Mouse (Mus musculus): ENCODE measurements around the gene Gm49387.

Gene Gm49387

DNA sequence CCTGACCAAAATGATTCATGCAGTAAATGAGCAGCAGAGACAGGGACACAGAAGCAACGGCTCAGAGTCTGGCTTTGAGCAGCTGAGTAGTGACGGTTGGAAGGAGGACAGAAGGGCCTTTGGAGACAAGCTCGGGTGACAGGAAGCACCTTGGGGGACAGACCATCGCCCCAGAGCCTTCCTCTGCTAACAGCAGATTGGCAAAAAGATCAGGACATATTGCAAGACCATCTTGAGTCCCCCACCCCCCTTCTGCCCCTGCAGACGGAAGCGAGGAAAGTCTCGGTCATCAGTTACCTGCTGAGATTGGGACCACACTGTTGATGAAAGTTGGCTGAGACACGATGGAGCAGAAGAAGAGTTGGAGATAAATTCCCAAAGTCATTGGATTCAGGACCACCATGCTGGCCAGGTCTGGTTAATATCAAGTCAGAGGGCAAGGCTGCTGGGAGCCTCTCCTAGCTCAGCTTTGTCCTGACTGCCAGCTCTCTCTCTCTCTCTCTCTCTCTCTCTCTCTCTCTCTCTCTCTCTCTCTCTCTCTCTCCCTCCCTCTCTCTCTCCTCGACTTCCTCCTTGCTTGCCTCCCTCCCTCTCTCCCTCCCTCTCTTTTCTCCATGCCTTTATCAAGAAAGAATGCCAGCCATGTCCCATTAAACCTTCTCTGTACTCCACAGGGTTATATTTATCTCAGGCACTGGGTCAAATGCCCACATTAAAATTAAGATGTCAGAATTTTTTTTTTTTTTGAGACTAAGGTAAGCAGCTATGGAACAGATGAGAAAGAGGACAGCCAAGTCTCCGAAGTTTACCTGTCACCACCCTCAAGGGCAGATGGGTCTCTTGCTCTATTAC lies 63.6 kb downstream of the Gm49387 start:
- 44% methylated on average over 10 of the region's 10 CpGs for WGBS

DNA sequence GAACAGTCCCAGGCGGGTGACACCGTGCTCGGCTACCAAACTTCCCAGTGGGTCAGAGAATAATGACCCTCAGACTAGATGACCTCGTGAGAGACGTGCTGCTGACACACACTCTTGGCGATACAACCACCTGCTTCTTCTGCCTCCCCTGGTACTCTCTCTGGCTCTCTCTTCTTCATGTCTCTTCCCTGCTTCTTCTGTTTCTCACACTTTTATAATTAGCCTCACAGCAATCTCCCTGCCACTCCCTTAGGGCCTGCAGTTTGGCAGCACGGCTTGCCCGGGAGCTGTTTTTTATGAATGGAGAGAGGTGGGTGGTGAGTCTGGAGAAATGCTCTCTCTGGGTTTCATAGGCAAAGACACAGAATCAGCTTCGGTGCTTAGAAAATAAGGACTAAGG lies 64.8 kb downstream of the Gm49387 start:
- WGBS, result 44% methylated on average over 9 of the region's 9 CpGs

DNA sequence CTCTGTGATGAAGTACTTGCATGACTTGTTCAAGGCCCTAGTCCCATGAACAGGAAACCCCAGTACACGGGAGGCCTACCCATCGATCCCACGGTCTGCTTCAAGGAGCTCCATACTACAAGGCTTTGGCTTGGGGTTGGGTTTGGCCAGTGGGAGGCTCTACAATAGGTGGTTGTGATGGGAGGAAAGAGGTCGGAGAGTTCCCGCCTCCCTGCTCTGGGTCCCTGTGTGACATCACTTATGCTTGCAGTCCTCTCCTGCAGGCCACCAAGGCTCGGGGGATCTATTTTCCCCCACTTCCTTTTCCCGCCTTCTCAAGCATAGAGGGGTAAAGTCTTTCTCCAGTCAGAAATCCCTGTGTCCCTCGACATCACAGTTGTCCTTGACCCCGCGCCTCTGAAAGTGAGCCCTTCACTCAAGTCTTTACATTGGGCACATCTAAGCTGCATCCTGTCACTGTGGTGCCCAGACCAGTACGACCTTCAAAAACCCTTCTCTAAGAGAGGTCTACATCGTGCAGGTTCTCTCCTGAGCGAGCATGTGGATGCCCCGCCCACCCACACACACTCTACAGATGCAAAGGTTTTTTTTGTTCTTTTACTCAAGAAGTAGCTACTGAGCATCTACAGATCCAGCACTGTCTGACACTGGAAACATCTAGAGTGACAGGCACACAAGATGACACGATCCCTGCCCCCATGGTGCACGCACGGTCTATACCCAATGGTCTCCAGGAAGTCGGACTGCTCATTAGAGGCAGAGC lies 65.6 kb downstream of the Gm49387 start:
- 82% methylated on average over 18 of the region's 18 CpGs for WGBS

DNA sequence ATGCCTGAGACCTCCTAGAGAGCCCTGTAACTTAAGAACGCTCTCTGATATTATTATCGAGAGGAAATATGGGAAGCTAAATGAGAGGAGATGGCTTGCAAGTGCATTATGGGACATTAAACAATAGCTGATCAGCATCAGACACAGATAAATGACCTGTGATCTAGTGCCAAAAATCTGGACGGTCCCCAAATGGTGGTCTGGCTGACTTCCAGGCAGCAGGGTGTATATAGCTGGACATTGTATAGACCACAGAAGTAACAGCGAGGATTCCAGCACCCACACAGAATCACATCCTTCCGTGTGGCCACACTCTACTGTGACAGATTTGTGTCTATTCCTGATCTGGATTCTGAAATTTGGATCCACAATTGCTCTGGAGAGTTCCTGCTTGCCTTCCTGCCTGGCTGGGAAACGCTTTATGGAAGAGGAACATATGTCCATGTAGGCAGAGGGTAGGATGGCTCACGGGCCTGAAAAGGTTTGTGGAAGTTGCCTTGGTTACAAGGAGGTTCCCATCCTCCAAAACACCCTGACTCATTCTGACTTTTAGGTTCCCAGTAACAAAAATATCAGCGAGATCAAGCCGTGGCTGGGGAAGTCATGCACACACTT lies 68.0 kb downstream of the Gm49387 start:
- WGBS, result 42% methylated on average over 9 of the region's 9 CpGs

DNA sequence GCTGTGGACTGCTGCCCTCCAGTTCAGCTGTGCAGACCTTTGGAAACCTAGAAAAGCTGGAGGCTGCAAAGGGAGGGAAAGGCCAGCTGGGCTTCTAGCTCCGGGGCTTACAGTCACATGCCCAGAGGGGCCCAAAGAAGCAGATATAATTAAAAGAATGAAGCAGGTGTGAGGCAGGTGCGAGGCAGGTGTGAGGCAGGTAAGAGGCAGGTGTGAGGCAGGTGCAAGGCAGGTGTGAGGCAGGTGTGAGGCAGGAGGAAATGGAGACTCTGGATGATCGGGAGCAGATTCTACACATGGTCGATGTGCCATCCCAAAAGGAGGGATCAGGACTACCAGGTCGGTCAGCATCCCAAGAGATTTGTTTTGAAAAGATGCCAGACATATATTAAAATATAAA lies 69.3 kb downstream of the Gm49387 start:
- WGBS, result 84% methylated on average over 5 of the region's 5 CpGs

- WGBS, result 90% methylated on average over 6 of the region's 6 CpGs
Measured at GRCm38 (mm10) chr14:31570131-31570951, 70.3 kb downstream of the Gm49387 start.

GRCm38 (mm10) chr14:31569151-31569631 lies 71.5 kb downstream of the Gm49387 start:
- 29% methylated on average over 7 of the region's 7 CpGs for WGBS

GRCm38 (mm10) chr14:31565478-31566212 lies 75.0 kb downstream of the Gm49387 start:
- 88% methylated on average over 9 of the region's 9 CpGs for WGBS

- 65% methylated on average over 6 of the region's 6 CpGs for WGBS
Measured at GRCm38 (mm10) chr14:31564452-31565179, 76.1 kb downstream of the Gm49387 start.

DNA sequence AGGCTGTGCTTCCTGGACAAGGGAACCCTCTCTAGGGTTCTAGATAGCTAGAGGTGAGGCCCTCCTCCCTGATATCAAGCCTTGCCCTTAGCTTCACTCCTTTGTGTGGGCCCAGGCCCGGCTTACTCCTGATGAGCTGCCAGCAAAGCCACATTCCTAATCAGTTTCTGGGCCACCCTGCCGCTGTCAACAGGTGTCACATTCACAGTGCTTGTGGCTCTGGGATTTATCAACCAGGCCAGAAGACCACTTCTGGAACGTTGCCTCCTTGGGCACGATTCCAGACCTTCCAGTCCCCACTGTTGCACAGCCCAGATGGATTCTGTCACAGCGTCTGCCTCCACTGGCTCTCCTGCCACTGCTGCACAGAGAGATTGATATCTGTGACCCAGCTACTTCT lies 79.8 kb downstream of the Gm49387 start:
- WGBS, result 63% methylated on average over 5 of the region's 5 CpGs

DNA sequence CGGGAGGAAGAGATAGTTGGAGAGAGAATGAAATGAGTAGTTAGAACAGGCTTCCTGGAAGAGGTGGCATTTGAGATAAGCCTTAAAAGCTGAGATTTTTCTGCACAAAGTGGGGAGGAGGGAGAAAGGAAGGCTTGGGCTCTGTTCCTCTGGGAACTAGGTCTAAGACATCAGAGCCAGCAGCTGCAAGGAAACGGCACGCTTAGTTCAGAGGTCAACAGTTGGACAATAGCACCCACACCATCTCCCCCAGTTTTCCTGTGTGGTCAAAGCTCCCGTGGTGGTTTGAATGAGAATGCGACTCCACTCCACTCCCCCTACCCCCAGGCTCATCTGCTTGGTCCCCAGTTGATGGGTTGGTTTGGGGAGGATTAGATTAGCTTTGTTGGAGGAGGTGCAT lies 81.5 kb downstream of the Gm49387 start:
- WGBS, result 72% methylated on average over 5 of the region's 5 CpGs

DNA sequence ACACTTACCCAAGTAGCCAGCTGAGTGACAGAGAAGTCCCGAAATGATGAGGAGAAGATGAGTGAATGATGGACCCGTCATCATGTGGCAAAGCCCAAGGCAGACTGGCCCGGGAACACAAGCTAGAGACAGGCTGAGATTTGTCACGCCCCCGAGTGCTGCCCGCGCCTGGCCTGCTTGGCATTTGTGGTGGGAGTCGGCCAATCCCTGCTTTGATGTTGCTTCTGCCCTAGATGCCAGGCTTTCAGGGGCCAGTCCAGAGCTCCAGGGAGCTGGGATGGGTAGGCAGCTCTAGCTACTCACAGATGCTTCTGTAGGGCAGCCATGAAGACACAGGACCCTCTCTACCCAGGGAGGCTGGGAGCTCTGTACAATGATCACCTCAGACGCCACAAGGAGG lies 82.9 kb downstream of the Gm49387 start:
- WGBS, result 76% methylated on average over 9 of the region's 9 CpGs

- WGBS, result 89% methylated on average over 8 of the region's 8 CpGs
Measured at GRCm38 (mm10) chr14:31557273-31557672, 83.4 kb downstream of the Gm49387 start.

- WGBS, result 89% methylated on average over 9 of the region's 9 CpGs
Measured at GRCm38 (mm10) chr14:31556526-31557260, 84.0 kb downstream of the Gm49387 start.

- 26% methylated on average over 14 of the region's 14 CpGs for WGBS
Measured at GRCm38 (mm10) chr14:31555963-31556434, 84.7 kb downstream of the Gm49387 start.

DNA sequence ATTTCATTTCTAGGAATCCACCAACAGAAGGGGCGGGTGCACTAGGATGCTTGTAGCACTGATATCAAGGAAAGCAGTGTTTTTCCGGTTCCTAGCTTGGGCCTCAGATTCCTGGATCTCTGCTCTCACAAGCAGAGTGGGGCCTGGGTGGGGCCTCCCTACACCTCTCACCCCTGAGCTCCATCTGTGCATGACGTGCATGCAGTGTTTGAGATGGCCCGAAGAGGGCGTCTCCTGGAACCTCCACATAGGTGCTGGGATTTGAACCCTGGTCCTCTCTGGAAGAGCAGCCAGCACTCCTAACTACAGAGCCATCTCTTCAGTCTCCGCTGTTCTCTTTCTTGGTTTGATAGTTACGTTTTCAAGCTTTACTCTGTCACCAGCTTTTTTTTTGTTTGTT lies 85.7 kb downstream of the Gm49387 start:
- 95% methylated on average over 7 of the region's 7 CpGs for WGBS

GRCm38 (mm10) chr14:31543885-31544442 lies 96.7 kb downstream of the Gm49387 start:
- WGBS, result 91% methylated on average over 11 of the region's 11 CpGs

DNA sequence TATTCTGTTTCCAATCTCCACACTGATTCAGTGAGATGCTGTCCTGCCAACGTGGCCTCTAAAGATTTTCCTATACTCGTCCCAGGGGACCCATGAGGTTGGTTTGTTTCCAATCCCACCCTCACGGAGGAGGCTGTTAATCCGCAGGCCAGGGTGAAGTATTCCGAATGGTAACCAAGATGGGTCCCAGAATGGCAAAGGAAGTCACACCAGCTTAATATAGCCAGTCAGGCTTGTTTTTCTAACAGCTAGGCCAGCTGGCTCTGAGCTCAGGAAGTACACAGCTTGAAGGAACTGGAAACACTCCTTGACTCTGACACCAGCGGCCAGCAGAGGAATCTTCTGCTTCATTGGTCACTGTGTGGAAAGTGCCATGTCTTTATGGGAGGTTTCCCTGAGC lies 103.4 kb downstream of the Gm49387 start:
- WGBS, result 37% methylated on average over 6 of the region's 6 CpGs

GRCm38 (mm10) chr14:31532656-31533055 lies 108.0 kb downstream of the Gm49387 start:
- 74% methylated on average over 3 of the region's 3 CpGs for WGBS

Measured in cerebral cortex, adult 2 months (tissue).